Mouse (Mus musculus) adrenal gland, postnatal 0 days (tissue): Measurements from ENCODE around the gene 1110012L19Rik. TPM values are rescaled to one million over a fixed set of nuclear protein-coding genes. Genes with fewer than 3 reads are reported as not detected.

Experiments
- polyA plus RNA-seq: library from polyadenylated mRNA; unstranded; fragments of >200 nt; fragmentation: Nextera tagmentation; extraction: Ambion mirVana; gene quantifications from 2 replicates; pipeline ENCODE4 v1.2.1, GENCODE M21; 2015

Gene 1110012L19Rik
- polyA plus RNA-seq, result 44.1 and 53.7 TPM in 2 replicates

GRCm38 (mm10) chrX:70385276-70385961 is at the start of gene 1110012L19Rik:
Gene 1110012L19Rik, plus strand, starts transcription at chrX:70385877.

GRCm38 (mm10) chrX:70364661-70365613 is 20.7 kb upstream of the 1110012L19Rik start, which contains the start of gene Ids:
Gene Ids, minus strand, starts transcription at chrX:70365084.

Other genes starting within 250 kb of the 1110012L19Rik start
- gene Ids, start 20.8 kb upstream of the 1110012L19Rik start, polyA plus RNA-seq, result 3.6 and 5.8 TPM in 2 replicates
- 42.5 and 64.3 TPM in 2 replicates for gene Tmem185a, start 91.3 kb downstream of the 1110012L19Rik start, polyA plus RNA-seq